Mouse (Mus musculus): Measurements from ENCODE around the gene Pnpla7. TPM values are rescaled to one million over a fixed set of nuclear protein-coding genes. Genes with fewer than 3 reads are reported as not detected.

Pnpla7 gene
- polyA plus RNA-seq, 1 experiment from 2014 or later: 5.4 TPM

DNA sequence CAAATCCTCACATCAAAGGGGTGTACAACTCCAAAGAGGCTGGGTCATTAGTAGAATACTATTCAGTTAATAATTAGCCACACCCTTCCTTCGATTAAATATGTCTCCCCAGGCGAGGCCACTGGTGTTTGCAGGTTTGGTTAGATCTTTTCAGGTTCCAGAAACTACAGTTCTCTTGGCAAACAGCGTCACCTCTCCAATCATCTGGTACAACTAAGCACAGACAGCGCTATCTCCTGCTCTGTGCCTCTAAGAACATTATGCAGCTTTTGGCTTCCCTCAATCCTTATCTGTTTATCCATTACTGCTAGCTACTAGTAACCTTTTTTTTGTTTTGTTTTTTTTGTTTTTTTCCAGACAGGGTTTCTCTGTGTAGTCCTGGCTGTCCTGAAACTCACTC, 93.7 kb downstream of the Pnpla7 start:
- DNase-seq (ENCODE audit: low spot score): no peak
- no peak overlapping the region for H3K27ac ChIP-seq (replicated peaks; ENCODE audit: low read depth, low read length)
- H3K27me3 ChIP-seq (ENCODE audit: control insufficient read depth, insufficient read depth, low read length): no peaks in the 10 kb centered on the region
- H3K4me2 ChIP-seq (ENCODE audit: low read depth, severe bottlenecking): no peak overlapping the region
- no peak overlapping the region for H3K4me3 ChIP-seq (ENCODE audit: low read depth, low read length)
- H3K9me3 ChIP-seq (ENCODE audit: control insufficient read depth, low read length): no peaks in the 10 kb centered on the region
- ATAC-seq (ENCODE audit: insufficient number of reproducible peaks, low FRiP score, low TSS enrichment, low read depth): no peak
- 77% methylated on average over 4 of the region's 4 CpGs for WGBS
- H3K9ac ChIP-seq (ENCODE audit: low read length): no peak overlapping the region
- no peaks in the 10 kb centered on the region for H3K4me1 ChIP-seq (ENCODE audit: control insufficient read depth, insufficient read depth, low read length)
- no peaks in the 10 kb centered on the region for H3K36me3 ChIP-seq (ENCODE audit: control insufficient read depth, insufficient read depth, low read length)

DNA sequence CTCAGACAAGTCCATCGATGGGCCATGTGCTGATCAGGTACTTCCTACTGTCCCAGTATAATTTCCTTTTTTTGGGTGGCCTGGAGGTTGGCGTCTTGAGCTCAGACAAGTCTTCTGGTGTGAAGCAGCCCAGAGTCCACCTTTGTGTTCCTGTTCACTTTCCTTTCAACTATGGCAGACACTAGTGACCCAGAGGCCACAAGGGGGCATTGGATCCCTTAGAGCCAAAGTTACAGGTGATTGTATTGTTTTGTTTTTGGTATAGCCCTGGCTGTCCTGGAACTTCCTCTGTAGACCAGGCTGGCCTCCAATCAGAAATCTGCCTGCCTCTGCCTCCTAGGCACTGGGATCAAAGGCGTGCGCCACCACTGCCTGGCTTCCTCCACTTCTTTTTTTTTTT, 96.6 kb downstream of the Pnpla7 start:
- H3K27ac ChIP-seq (replicated peaks; ENCODE audit: low read depth, low read length): no peak overlapping the region
- no peak for ATAC-seq (ENCODE audit: insufficient number of reproducible peaks, low FRiP score, low TSS enrichment, low read depth)
- H3K4me3 ChIP-seq (ENCODE audit: low read depth, low read length): no peak overlapping the region
- no peak overlapping the region for H3K9ac ChIP-seq (ENCODE audit: low read length)
- whole genome bisulfite sequencing: 88% methylated on average over 4 of the region's 4 CpGs
- H3K9me3 ChIP-seq (ENCODE audit: control insufficient read depth, low read length): no peaks in the 10 kb centered on the region
- no peaks in the 10 kb centered on the region for H3K36me3 ChIP-seq (ENCODE audit: control insufficient read depth, insufficient read depth, low read length)
- H3K4me2 ChIP-seq (ENCODE audit: low read depth, severe bottlenecking): no peak overlapping the region
- H3K27me3 ChIP-seq (ENCODE audit: control insufficient read depth, insufficient read depth, low read length): no peaks in the 10 kb centered on the region
- no peaks in the 10 kb centered on the region for H3K4me1 ChIP-seq (ENCODE audit: control insufficient read depth, insufficient read depth, low read length)
- DNase-seq (ENCODE audit: low spot score): no peak

DNA sequence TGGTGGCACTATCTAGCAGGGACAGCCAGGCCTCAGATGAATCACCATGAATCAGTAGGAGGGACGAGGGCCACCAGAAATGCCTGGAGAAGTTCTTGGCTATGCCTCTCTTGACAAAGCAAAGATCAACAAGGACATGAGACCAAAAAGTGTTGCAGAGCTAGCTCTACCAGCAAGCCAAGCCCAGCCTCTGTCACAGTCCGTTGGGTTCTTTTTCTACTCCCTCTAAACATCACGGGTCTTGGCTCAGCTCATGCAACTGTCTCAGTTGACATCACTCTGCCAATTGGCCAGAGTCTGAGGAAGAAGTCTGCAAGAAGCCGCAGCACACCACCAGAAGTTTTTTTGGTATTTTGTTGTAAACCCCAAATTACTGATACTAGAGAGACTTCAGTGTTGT, 99.7 kb downstream of the Pnpla7 start:
- 64% methylated on average over 4 of the region's 4 CpGs for WGBS
- Histone ChIP-seq H3K9ac (ENCODE audit: low read length) (no peak overlapping the region), H3K4me1 (ENCODE audit: control insufficient read depth, insufficient read depth, low read length) (no peaks in the 10 kb centered on the region), H3K4me3 (ENCODE audit: low read depth, low read length) (no peak overlapping the region), H3K4me2 (ENCODE audit: low read depth, severe bottlenecking) (no peak overlapping the region), H3K27ac (replicated peaks; ENCODE audit: low read depth, low read length) (no peak overlapping the region), H3K36me3 (ENCODE audit: control insufficient read depth, insufficient read depth, low read length) (no peaks in the 10 kb centered on the region), H3K27me3 (ENCODE audit: control insufficient read depth, insufficient read depth, low read length) (no peaks in the 10 kb centered on the region), H3K9me3 (ENCODE audit: control insufficient read depth, low read length) (no peaks in the 10 kb centered on the region)
- ATAC-seq (ENCODE audit: insufficient number of reproducible peaks, low FRiP score, low TSS enrichment, low read depth) (no peak), DNase-seq (ENCODE audit: low spot score) (no peak)

DNA sequence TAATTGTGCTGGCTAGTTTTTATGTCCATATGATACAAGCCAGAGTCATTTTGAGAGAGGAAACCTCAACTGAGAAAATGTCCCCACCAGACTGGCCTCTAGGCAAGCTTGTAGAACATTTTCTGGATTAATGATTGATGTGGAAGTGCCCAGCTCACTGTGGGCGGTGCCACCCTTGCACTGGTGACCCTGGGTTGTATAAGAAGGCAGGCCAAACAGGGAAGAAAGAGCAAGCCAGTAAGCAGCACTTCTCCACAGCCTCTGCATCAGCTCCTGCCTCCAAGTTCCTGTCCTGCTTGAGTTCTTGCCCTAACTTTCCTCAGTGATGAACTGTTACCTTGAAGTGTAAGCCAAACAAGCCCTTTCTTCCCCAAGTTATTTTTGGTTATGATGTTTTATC, 103.1 kb downstream of the Pnpla7 start:
- no peaks in the 10 kb centered on the region for H3K36me3 ChIP-seq (ENCODE audit: control insufficient read depth, insufficient read depth, low read length)
- no peaks in the 10 kb centered on the region for H3K27me3 ChIP-seq (ENCODE audit: control insufficient read depth, insufficient read depth, low read length)
- H3K27ac ChIP-seq (replicated peaks; ENCODE audit: low read depth, low read length): no peak overlapping the region
- H3K9ac ChIP-seq (ENCODE audit: low read length): no peak overlapping the region
- 87% methylated on average over 1 of the region's 1 CpGs for WGBS
- H3K4me1 ChIP-seq (ENCODE audit: control insufficient read depth, insufficient read depth, low read length): no peaks in the 10 kb centered on the region
- ATAC-seq (ENCODE audit: insufficient number of reproducible peaks, low FRiP score, low TSS enrichment, low read depth) (no peak), DNase-seq (ENCODE audit: low spot score) (no peak)
- no peak overlapping the region for H3K4me3 ChIP-seq (ENCODE audit: low read depth, low read length)
- no peak overlapping the region for H3K4me2 ChIP-seq (ENCODE audit: low read depth, severe bottlenecking)
- H3K9me3 ChIP-seq (ENCODE audit: control insufficient read depth, low read length): no peaks in the 10 kb centered on the region

DNA sequence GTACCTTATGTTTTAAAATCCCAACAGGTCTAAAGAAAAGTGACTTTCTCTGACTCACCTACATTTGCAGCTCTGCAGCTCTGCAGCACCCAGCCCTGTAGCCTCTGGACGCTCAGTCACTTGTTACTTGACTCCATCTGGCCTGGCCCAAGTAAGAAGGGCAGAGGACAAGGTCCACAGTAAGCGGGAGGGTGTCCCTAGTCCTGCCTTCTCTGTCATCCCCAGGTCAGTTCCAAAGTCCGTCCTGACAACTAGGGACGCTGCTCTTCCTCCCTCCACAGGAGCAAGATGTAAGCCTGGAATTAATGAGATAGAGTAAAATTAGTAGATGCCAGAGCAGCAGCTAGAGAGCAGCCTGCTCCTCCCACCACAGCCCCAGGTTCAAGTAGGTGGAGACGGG, 104.2 kb downstream of the Pnpla7 start, which contains the start of gene Entpd8:
Gene Entpd8 (plus strand): TSS at position 229 of the 400 bp plus-strand sequence.
- 52% methylated on average over 5 of the region's 5 CpGs for WGBS
- no peaks in the 10 kb centered on the region for H3K9me3 ChIP-seq (ENCODE audit: control insufficient read depth, low read length)
- H3K27me3 ChIP-seq (ENCODE audit: control insufficient read depth, insufficient read depth, low read length): no peaks in the 10 kb centered on the region
- H3K4me2 ChIP-seq (ENCODE audit: low read depth, severe bottlenecking): no peak within 1 kb of the TSS
- H3K36me3 ChIP-seq (ENCODE audit: control insufficient read depth, insufficient read depth, low read length): no peaks in the 10 kb centered on the region
- H3K4me1 ChIP-seq (ENCODE audit: control insufficient read depth, insufficient read depth, low read length): no peaks in the 10 kb centered on the region
- DNase-seq (ENCODE audit: low spot score) (no peak), ATAC-seq (ENCODE audit: insufficient number of reproducible peaks, low FRiP score, low TSS enrichment, low read depth) (no peak)
- no peak within 1 kb of the TSS for H3K4me3 ChIP-seq (ENCODE audit: low read depth, low read length)
- no peak within 1 kb of the TSS for H3K9ac ChIP-seq (ENCODE audit: low read length)
- H3K27ac ChIP-seq (replicated peaks; ENCODE audit: low read depth, low read length): no peak within 1 kb of the TSS

DNA sequence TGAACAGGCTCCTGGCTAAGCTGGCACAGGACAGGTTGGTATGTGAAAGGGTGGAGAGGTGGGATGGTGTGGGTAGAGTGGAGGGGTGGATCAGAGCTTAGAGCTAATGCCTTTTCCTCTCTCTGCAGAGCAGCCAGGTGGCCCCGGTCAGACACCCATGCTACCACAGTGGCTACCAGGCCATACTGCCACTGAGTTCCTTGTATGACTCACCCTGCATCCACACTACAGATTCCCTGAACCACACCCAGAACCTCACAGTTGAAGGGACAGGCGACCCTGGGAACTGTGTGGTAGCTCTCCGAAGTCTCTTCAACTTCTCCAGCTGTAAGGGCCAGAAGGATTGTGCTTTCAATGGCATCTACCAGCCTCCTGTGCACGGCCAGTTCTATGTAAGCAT, 107.9 kb downstream of the Pnpla7 start:
- DNase-seq (ENCODE audit: low spot score): no peak
- H3K27ac ChIP-seq (replicated peaks; ENCODE audit: low read depth, low read length): no peak overlapping the region

DNA sequence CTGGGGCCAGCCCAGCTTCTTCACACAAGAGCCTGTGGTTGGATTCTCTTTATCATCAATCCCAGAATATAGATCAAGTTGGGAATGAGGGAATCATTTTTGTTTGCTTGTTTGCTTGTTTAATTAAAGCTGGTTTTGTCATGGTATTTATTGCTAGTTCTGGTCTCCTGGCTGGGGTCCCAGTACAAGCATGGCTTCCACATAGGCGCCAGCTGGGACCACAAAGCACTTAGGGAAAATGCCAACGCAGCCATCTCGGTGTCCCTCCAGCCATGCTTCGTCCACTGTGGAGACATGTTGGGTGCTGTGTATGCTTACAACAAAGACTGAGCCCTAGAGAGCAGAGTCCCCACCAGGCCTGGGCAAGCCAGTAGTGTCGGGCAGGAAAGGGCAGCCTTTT, 109.7 kb downstream of the Pnpla7 start:
- 90% methylated on average over 5 of the region's 5 CpGs for WGBS
- H3K27me3 ChIP-seq (ENCODE audit: control insufficient read depth, insufficient read depth, low read length): no peaks in the 10 kb centered on the region
- DNase-seq (ENCODE audit: low spot score) (no peak), ATAC-seq (ENCODE audit: insufficient number of reproducible peaks, low FRiP score, low TSS enrichment, low read depth) (no peak)
- no peak overlapping the region for H3K4me3 ChIP-seq (ENCODE audit: low read depth, low read length)
- no peaks in the 10 kb centered on the region for H3K4me1 ChIP-seq (ENCODE audit: control insufficient read depth, insufficient read depth, low read length)
- no peaks in the 10 kb centered on the region for H3K9me3 ChIP-seq (ENCODE audit: control insufficient read depth, low read length)
- no peak overlapping the region for H3K27ac ChIP-seq (replicated peaks; ENCODE audit: low read depth, low read length)
- no peak overlapping the region for H3K9ac ChIP-seq (ENCODE audit: low read length)
- H3K4me2 ChIP-seq (ENCODE audit: low read depth, severe bottlenecking): no peak overlapping the region
- no peaks in the 10 kb centered on the region for H3K36me3 ChIP-seq (ENCODE audit: control insufficient read depth, insufficient read depth, low read length)

More for the DNA sequence above, 107.9 kb downstream of the Pnpla7 start:
- H3K36me3 ChIP-seq (ENCODE audit: control insufficient read depth, insufficient read depth, low read length): no peaks in the 10 kb centered on the region
- H3K27me3 ChIP-seq (ENCODE audit: control insufficient read depth, insufficient read depth, low read length): no peaks in the 10 kb centered on the region
- no peak overlapping the region for H3K4me3 ChIP-seq (ENCODE audit: low read depth, low read length)
- WGBS: 73% methylated on average over 4 of the region's 4 CpGs
- H3K9ac ChIP-seq (ENCODE audit: low read length): no peak overlapping the region
- ATAC-seq (ENCODE audit: insufficient number of reproducible peaks, low FRiP score, low TSS enrichment, low read depth): no peak
- H3K4me2 ChIP-seq (ENCODE audit: low read depth, severe bottlenecking): no peak overlapping the region
- H3K4me1 ChIP-seq (ENCODE audit: control insufficient read depth, insufficient read depth, low read length): no peaks in the 10 kb centered on the region
- no peaks in the 10 kb centered on the region for H3K9me3 ChIP-seq (ENCODE audit: control insufficient read depth, low read length)

DNA sequence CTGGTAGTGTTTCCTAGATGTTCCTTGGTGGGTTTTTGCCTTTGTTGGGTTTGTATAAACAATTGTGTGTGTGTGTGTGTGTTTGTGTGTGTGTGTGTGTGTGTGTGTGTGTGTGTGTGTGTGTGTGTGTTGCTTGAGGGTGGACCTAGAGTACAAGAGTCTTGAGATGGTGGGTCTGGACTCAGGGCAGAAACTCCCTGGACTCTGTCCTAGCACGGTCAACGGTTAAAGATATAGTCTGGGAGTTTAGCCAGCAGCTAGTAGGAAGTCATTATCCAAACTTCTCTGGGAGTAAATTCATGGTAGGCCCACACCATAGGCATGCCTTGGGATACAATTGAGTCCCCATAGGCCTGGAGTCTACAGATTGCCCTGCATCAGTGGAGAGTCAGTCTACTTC, 112.0 kb downstream of the Pnpla7 start:
- ATAC-seq (ENCODE audit: insufficient number of reproducible peaks, low FRiP score, low TSS enrichment, low read depth) (no peak), DNase-seq (ENCODE audit: low spot score) (no peak)
- Histone ChIP-seq H3K27ac (replicated peaks; ENCODE audit: low read depth, low read length) (no peak overlapping the region), H3K4me3 (ENCODE audit: low read depth, low read length) (no peak overlapping the region), H3K9ac (ENCODE audit: low read length) (no peak overlapping the region), H3K36me3 (ENCODE audit: control insufficient read depth, insufficient read depth, low read length) (no peaks in the 10 kb centered on the region), H3K27me3 (ENCODE audit: control insufficient read depth, insufficient read depth, low read length) (no peaks in the 10 kb centered on the region), H3K9me3 (ENCODE audit: control insufficient read depth, low read length) (no peaks in the 10 kb centered on the region), H3K4me1 (ENCODE audit: control insufficient read depth, insufficient read depth, low read length) (no peaks in the 10 kb centered on the region), H3K4me2 (ENCODE audit: low read depth, severe bottlenecking) (no peak overlapping the region)
- WGBS: 96% methylated on average over 2 of the region's 2 CpGs

DNA sequence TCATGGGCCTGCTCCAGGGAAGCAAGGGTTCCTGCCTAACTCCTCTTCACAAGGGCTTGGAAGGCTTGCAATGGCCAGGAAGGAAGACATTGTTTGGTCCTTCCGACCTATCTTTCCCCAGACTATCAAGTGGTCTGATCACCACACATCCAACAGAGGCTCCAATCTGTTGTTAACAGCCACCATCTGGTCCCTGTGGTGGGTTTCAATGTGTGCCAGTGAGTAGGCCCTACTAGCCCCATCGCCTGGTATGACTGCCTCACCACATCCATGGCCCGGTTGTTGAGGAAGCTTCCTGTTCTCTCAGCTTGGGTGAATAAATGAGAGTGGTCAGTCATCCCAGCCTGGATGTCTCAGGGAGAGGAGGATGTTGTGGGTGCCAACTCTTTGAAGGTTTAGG, 112.8 kb downstream of the Pnpla7 start:
- ATAC-seq (ENCODE audit: insufficient number of reproducible peaks, low FRiP score, low TSS enrichment, low read depth) (no peak), DNase-seq (ENCODE audit: low spot score) (no peak)
- Histone ChIP-seq H3K36me3 (ENCODE audit: control insufficient read depth, insufficient read depth, low read length) (no peaks in the 10 kb centered on the region), H3K4me3 (ENCODE audit: low read depth, low read length) (no peak overlapping the region), H3K27ac (replicated peaks; ENCODE audit: low read depth, low read length) (no peak overlapping the region), H3K9me3 (ENCODE audit: control insufficient read depth, low read length) (no peaks in the 10 kb centered on the region), H3K27me3 (ENCODE audit: control insufficient read depth, insufficient read depth, low read length) (no peaks in the 10 kb centered on the region), H3K9ac (ENCODE audit: low read length) (no peak overlapping the region), H3K4me1 (ENCODE audit: control insufficient read depth, insufficient read depth, low read length) (no peaks in the 10 kb centered on the region), H3K4me2 (ENCODE audit: low read depth, severe bottlenecking) (no peak overlapping the region)
- WGBS: 76% methylated on average over 3 of the region's 3 CpGs
